Mouse (Mus musculus) cerebellum, adult 9-11 months (tissue): Measurements from ENCODE around the gene Susd1.
"Not testable (repeated sequence)": the region's sequence is repeated elsewhere in the genome, so short reads cannot be mapped to it uniquely, and the experiment has no call there.

Experiments used
- DNase-seq: peaks from one replicate; pipeline ENCODE4 v3.0.0; 2022

The Susd1 gene

DNA sequence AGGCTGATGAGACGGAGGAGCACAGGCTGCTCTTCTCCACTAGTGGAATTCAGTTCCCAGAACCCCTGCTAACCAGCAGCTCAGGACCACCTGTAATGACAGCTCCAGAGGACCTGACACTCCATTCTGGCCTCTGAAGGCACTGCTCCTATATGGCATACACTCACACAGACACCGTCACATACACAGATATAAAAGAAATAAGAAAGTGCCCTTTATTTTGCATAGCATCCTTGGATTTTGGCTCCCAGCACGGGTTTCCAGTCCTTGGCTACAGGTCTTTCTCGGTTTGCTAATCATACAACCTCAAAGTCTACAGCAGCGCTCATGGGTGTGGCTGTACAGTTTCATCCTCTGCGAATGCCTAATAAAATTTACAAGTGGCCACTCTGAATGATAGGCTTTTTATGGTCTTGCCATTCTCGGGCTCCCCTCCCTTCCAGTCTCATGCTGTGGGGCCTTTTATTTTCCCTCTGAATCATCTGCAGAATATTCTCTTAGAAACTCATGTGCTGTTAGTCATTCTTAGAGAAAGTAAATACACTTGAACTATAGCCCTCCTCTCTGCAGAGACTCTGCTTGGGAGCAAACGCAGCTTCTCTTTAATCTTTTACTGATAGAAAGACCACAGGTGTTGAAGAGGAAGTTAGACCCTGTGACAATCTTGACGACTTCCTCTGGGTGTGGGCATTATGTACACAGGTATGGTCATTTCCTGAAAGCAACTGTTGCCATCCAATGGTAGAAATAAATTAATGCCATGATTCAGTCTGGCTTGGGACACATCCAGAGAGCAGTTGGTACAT lies 119.1 kb downstream of the Susd1 start:
- no peak for DNase-seq

DNA sequence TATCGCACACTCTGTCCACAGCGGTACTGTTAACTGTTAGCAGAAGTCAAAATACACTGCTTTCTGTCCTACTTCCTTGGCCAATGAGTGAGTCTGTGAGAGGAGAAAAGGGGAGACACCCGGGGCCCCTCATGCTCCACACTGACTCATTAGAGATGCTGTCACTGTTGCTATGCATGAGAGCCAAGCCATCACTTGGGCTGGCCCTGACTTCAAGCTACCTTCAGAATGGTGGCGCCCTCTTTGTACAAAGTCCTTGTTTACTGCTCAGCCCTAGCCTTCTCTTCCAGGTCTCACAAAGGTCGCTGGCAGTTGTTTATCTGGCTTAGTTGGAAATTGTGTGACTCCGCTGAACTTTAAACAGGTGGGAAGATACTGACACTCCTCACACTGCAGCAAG lies 119.8 kb downstream of the Susd1 start:
- DNase-seq = no peak

DNA sequence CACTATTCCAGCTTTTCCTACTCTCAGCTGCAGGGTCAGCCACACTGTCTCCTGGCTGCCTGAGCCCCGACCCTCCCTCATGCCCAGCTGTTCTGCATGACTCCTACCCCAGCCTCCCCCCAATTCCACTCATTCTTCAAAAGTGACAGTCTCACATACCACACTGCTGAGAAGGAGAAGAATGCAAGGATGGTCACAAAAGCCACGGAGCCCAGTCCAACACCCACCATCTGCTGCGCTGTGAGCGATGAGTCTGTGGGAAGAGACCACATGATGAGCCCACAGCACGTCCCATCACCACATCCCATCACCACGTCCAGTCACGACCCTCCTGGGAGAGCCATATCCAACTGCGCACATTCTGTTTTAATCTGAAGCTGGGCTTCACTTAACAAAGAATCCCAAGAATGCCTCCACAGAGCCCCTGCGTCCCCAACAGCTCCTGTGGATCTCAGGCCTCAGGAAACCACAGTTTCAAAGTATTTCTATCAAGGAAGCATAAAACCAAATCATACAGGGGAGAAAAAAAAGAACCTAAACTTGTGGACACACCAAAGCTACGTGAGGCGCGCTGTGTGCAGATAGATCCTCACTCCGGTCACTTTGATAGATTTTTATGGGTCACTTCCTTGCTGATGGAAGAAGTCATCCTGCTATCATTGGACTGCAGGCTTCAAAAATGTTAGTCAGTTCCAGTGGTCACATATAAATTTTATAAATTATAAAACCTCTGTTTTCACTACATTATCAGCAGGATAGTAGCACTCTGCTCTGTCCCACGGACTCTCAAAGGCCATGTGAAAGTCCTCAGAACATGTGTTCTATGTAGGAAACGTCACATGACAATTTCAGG lies 122.7 kb downstream of the Susd1 start:
- no peak for DNase-seq

DNA sequence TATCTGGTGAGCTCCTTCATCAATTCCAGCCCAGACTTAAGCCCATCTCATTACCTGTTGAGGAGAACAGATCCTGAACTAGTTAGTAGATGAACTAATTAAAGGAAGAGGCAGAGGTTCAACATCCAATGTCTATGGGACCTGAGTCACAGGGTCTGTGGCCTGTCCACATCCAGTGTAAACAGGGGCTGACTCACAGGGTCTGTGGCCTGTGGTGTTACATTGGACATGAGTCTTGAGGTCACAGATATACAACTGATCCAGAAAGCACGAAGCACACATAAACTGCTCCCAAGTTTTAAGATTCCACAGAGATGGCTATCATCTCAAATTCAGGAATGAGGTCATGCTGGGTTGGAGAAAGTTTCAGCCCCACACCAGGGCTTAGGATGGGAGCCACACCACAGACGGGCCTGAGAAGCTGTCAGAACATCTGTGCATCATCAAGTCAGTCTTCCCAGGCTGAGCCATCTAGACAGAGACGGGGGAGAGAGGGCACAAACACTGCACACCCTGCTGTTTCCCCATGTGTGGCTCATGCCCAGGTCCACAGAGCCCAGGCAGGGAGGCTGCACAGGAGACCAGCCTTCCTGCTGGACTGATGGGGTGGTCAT lies 123.4 kb downstream of the Susd1 start:
- no peak for DNase-seq

DNA sequence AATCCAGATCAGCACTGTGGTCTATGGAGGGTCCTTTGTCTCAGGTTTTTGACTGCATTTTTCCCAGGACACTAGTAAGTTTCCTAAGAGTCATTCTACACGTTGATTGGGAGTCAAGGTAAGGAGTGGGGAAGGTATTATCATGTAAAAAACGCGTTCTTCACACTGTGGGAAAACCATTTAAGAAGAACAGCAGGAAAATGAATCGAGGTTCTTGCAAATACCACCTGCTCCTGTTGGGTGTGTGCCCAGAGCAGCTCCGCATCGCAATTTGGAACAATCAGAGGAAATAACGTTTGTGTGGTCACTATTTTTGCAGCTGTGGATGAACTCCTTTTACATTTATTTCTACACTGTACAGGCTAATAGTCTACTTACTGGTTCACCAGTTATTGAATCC lies 125.5 kb downstream of the Susd1 start:
- DNase-seq = no peak

DNA sequence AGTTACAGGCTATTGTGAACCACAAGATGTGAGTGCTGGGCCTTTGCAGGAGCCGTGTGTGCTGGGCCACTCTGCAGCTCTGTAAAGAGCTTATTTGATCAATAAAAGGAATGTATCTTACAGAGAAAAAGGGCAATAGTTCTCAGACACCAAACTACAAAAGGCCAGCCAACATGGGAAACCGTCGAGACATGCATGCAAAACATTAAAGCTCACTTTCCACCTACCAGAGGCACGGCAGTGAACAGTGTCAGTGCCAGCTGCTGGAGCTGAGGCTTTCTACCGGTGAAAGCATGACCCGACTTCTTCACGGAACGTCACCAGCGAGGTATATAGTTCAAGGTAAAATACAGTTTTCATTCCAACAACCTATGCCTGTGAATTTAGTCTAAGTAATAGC lies 127.8 kb downstream of the Susd1 start:
- DNase-seq = no peak

DNA sequence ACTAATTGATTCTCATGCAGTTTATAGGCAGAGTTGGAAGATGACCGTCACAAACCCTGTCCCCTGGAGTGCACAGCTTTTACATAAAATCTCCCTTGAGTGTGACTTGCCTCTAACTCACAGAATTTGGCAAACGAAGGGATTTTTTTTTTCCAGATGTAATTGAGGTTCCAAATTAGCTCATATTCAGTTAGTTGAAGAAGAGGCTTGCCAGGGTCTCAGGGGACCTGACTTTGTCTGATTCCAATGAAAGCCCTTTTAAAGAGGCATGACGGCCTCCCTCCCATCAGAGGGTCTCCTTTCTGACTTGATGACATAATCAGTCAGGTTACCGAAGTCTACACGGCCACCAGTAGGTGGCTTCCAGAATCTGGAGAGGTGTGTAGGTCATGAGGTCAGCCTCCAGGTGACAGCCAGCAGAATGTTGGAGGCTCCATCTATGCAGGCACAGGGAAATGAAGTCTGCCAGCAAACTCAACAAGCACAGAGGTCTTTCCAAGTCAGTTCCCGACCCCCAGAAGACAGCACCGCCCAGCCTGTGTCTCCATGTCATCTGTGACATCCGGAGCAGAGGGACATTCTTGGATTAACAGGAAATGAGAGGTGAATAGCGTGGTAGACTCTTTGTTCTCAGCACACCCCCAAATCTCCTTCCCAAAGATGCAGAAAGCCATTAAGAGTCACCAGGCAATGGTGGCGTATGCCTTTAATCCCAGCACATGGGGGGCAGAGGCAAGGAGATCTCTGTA lies 130.4 kb downstream of the Susd1 start:
- no peak for DNase-seq

DNA sequence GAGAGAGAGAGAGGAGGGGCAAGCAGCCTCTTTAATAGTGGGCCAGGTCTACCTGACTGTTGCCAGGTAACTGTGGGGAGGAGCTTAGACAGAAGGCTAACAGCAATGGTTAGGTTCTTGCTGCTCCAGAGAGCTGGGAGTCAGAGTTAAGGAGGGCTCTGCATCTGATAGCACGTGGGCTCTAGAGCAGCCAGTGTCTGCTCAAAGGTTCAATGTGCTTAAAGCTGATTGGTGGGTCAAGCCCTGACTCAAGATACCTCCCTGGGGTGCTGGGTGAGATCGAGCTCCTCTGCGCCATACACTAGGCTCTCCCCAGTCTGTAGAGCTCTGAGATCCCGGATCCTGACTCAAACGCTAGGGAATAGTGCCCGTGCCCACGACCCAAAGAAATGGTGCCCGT lies 136.0 kb downstream of the Susd1 start:
- DNase-seq = no peak

DNA sequence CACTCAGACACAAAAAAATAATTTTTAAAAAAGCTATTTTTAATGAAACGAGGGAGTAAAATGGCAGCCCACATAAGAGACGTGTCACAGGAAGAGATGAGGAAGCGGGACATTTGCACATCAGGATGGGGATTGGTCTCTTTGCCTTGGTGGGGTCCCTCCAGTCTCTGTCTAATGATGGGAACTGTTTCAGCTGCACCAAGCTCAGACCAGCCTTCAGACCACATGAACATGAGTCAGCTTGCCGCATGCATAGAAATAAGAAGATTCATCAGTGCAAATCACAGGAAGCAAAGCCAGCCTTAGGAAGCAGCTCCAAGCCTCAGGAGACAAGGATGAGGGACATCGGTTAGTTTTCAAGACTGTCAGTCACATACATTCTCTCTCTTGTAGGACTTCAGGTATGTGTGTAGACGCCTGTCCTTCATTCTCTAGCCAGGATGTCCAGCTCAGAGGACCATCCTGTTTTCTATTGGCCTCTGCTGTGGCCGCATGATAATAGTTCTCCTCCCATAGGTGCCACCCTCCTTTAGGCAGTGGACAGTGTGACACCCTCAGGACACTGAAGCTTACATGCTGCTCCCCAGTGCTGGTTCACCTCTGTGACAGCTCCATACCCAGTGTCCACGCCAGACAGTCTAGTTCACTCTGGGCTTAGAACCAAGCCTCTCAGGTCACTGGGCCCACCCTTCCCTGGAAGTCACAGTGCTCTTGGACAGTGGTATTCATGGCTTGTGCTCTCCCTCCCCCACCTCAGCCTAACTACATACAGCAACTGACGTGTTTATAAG lies 137.2 kb downstream of the Susd1 start:
- no peak for DNase-seq

DNA sequence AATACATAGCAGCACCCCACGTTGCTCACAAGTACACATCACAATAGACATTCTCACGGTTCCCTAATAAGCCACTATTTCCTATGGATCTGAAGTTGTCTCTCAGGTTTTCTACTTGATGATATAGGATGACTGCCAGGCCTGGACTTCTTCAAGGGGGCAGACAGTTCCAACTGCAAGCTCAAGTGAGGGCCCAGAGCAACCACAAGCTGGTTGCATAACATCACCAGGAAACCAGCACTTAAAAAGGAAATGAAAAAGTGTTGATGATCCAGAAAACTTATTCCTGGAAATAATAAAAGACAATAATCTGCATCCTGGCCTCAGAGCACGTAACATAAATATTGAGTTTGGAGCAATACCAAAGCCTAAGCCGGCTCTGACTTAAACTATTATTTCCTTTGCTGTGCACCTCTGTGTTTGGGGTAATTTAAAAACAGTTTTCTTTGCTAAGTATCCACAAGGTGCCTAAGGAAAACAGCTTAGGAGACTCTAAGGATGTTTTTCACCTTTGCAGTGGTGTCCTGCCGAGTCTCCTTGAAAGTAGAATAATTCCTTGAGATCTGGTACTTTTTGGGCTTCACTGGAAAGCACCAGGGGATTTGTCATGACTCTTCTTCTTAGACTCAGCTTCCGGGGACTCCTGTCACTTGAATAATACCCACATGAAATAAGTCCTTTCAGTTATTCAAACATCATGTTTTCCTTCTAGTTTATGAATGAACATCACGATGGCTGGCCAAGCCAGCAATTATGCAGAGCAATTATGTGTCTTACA lies 139.5 kb downstream of the Susd1 start:
- no peak for DNase-seq

DNA sequence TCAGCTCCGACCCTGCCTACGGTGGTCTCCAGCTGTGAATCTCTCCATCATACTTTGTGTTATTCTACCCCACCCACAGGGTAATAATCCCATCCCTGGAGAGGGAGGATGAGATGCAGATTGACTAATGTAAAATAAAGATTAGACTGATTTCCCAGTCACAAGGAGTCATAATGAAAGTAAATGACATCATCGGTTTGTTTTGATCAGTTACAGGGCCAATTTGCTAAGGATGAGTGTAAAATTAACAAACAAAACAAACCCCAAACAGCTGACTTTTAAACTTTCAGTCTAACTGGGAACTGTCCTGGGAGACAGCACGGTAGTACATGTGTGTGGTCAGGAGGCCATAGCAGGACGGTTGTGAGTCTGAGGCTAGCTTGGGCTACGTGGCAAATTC lies 143.3 kb downstream of the Susd1 start:
- DNase-seq = no peak

DNA sequence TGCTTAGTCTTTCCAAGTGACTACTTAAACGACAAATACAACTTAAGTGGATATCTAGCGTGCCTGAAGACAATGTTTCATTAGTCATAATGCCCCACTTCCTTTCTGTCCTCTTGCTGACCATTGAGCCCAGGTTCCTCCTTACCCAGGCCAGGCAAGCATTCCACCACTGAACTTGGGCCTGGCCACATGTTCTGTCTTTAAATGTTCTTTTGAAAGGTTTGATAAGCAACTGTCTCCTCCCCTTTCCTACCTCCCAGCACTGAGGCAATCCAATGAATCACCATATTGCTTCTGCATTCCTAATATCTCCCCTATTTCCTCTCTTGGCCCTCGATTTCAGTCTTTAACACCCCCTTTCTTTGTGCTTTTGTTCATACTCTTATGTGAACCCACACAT lies 143.8 kb downstream of the Susd1 start:
- DNase-seq = no peak

DNA sequence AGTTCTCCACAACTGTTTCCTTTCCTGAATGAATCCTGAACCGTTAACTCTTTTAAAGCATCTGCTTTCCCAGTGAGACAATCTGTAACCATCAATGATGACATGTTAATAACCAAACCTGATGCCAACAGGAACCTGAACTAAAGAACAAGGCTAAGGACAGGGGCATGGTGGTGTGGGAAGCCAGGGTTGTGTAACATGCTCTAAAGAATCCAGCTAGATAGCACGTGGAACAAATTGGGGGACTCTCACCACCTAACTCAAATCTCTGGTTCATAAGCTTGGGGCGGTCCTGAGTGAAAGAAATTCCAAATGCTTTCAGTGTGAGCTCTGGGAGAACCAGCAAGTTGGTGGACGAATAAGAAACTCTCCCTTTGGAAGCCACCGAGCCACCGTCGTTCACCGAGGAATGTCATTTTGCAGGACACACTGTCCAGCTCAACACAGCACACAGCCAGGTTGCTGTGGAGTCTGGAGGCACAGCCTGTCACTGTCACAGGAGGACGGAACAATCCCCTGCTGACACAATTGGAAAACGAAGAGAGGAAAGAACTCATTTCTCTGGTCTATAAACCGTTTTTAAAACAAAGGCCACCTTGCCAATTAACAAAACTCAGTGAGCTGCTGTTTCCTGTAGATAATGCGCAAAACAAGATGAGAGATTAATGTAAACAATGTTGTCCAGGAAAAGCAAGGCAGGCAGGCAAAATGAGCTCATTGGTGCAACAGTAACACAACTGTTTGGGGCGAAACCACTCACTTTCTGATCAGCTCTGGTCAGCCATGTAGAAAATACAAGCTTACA lies 146.3 kb downstream of the Susd1 start:
- no peak for DNase-seq

DNA sequence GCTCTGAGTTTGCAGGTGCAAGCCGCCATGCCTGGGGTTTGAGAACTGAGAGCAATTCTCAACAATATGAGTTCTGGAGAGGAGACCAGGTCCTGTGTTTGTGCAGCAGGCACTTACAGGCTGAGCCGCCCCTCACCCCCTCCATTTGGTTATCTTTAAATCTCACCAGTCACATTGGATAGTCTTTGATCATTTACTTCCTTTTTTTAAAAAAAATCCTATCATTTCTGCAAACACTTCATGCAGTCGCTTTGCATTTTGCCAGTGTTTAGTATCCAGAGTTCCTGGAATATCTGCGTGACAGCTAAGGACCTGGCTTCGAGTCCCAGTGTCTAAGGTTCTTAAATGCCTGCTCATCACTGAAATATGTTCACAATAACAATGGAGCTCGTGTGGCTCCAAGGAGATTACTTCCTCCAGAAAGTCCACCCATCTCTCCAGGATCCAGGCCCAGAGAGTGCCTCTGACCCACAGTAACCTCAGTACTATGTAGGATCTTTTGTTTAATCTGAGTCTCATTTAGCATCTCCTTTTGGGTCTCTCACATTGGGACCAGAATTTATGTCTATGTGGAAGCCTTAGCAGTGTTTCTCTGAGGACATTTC lies 147.4 kb downstream of the Susd1 start:
- no peak for DNase-seq

DNA sequence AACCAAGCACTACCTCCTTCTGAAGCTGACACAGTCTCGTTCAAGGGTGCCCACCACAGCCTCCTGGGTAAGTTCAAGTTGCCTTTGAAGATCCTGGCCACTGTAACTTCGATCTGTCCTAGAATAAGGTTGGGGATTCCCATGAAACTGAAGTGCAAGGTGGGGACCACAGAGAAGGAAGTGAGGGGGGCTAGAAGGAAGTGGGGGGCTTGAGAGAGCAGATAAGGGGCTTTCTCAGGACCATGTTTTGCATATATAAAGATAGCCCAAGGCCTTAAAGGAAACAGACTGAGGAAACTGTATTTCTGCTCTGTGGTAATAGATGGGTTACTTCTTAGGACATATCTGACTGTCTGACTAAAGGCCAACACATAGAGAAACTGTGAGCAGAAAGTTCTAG lies 151.3 kb downstream of the Susd1 start:
- no peak for DNase-seq

DNA sequence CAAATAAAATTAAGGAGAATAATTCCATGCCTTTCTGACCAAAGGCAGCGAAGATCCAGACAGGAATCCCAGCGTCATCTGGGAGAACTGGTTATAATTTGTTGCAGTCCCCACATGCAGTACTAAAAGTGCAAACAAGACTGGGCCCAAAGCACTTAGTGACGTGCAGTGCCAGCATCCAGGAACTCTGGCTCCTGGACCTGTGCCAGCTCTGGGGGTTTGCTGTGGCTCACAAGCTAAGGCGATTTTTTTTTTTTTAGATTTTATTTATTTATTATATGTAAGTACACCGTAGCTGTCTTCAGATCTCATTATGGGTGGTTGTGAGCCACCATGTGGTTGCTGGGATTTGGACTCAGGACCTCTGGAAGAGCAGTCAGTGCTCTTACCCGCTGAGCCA lies 152.1 kb downstream of the Susd1 start:
- not testable (repeated sequence) for DNase-seq

DNA sequence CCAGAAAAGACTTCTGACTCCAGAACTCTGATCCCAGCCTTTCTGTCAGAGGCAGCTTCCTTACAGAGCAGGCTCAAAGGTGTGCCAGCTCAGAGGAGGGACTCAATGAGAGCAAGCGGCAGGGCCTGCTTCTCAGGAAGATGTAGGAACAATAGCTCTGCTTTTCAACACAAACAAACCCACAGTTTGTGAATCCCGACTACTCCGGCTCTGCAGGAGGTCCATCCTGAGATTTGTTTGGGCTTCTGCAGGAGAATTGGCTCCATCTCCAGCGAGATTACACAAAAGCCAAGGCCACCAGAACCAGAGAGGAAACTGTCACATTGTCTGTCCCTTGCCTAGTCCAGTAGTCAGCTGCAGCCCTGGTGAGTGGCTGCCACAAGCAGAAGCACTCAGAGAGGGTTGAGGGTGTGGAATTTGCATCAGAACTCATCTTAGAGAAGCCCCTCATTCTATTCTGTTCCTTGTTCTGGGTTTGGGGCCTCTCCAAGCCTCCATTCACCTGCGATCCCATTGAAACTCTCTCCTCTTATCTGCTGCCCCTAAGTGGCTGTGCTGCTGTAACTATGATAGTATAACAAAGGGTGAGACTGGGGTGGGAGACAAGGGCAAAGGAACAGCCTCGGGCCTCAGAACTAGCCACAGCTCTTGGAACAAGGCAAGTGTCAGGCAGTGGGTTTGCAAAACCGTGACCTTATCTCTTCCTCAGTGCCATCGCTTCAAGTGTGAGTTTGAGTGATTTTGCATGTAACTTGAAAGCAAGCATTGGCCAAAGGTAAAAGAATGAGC lies 155.5 kb downstream of the Susd1 start:
- DNase-seq = no peak

DNA sequence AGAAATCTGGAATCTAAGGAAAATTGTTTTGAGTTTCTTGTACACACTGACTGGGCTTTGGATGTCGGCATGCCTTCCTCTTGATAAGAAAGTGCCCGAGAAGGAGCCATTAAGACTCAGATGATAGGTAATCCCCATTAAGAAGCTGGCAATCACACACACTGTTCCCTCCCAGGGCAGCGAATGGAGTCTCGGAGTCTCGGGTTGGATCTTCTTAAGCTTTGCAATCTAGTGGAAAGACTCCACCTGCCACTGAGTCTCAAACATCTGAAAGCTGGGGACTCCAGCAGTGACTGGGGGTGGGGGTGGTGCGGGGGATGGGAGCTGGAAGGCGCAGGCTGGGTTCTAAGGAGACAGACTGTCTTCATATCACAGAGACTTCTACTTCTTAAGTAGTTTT lies 156.3 kb downstream of the Susd1 start:
- DNase-seq = no peak

DNA sequence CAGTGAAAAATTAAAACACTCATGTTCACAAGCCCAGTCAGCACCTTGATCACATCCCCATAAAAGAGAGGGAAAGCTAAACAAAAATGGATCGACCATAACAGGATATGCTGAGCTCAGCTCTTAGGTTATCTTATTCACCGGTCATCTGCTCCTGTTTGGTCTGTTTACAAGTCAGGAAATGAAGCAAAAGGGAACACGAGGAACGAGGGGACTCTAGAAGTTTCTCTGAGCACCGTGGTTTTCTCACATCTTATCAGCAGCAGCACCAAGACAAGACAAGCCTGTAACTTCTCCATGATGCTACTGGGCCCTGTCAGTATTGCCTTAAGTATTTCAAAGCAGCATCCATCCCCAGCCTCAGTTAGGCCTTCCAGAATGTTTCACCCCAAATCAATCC lies 157.6 kb downstream of the Susd1 start:
- no peak for DNase-seq
